Mouse (Mus musculus) heart, embryonic 11.5 days (tissue): ENCODE data around the gene Gm20696. TPM values are rescaled to one million over a fixed set of nuclear protein-coding genes. Genes with fewer than 3 reads are reported as not detected.
A peak's percentile ranks its signal among the peaks of the same experiment; 100 is the strongest.

Experiments
- ATAC-seq: fragments of 200-750 bp; cut with Nextera tagmentation; replicated peaks from 2 replicates; pipeline ENCODE4 v1.8.0; 2017; ENCODE audit warnings: moderate library complexity; ENCODE audit not compliant: insufficient number of reproducible peaks, low FRiP score, low TSS enrichment
- H3K27ac ChIP-seq: fragments of 300-500 bp; sonication (generic); 2 replicates; pipeline ENCODE4 v1.5.1; 2014; ENCODE audit warnings: mild to moderate bottlenecking, low read depth, low read length
- H3K27me3 ChIP-seq: fragments of 300-500 bp; sonication (generic); 2 replicates; pipeline ENCODE4 v1.6.1; 2014; ENCODE audit warnings: mild to moderate bottlenecking, low read length, mixed read lengths; ENCODE audit not compliant: control insufficient read depth, insufficient read depth
- H3K36me3 ChIP-seq: fragments of 300-500 bp; sonication (generic); 2 replicates; pipeline ENCODE4 v1.6.1; 2014; ENCODE audit warnings: mild to moderate bottlenecking, low read length, moderate library complexity, mixed read lengths; ENCODE audit not compliant: control insufficient read depth, insufficient read depth
- H3K4me1 ChIP-seq: fragments of 300-500 bp; sonication (generic); 2 replicates; pipeline ENCODE4 v1.6.1; 2014; ENCODE audit warnings: low read length; ENCODE audit not compliant: control insufficient read depth, insufficient read depth
- H3K4me2 ChIP-seq: fragments of 300-500 bp; sonication (generic); 2 replicates; pipeline ENCODE4 v1.6.1; 2014; ENCODE audit warnings: mild to moderate bottlenecking, moderate library complexity
- H3K4me3 ChIP-seq: fragments of 300-500 bp; sonication (generic); 2 replicates; pipeline ENCODE4 v1.5.1; 2014; ENCODE audit warnings: low read depth, low read length
- H3K9ac ChIP-seq: fragments of 300-500 bp; sonication (generic); 2 replicates; pipeline ENCODE4 v1.6.1; 2014; ENCODE audit warnings: mild to moderate bottlenecking, low read depth, low read length, moderate library complexity
- H3K9me3 ChIP-seq: fragments of 300-500 bp; sonication (generic); replicated peaks from 2 replicates; pipeline ENCODE4 v1.6.1; 2016; ENCODE audit warnings: low read length; ENCODE audit not compliant: control insufficient read depth
- WGBS: fragments of 180-500 bp; shearing (Covaris S2); extraction: QIAGEN DNeasy Blood & Tissue Kit; methylation state at CpG from one replicate; pipeline ENCODE4 v1.1.7; 2014; ENCODE audit not compliant: insufficient replicate concordance; 5-methylcytosine and 5-hydroxymethylcytosine counted together
- polyA plus RNA-seq: library from polyadenylated mRNA; unstranded; fragments of >200 nt; fragmentation: Nextera tagmentation; extraction: Ambion mirVana; gene quantifications from 2 replicates; pipeline ENCODE4 v1.2.1, GENCODE M21; 2014

Gm20696 gene
- polyA plus RNA-seq, 1 experiment from 2014 or later, result 4.0 TPM

DNA sequence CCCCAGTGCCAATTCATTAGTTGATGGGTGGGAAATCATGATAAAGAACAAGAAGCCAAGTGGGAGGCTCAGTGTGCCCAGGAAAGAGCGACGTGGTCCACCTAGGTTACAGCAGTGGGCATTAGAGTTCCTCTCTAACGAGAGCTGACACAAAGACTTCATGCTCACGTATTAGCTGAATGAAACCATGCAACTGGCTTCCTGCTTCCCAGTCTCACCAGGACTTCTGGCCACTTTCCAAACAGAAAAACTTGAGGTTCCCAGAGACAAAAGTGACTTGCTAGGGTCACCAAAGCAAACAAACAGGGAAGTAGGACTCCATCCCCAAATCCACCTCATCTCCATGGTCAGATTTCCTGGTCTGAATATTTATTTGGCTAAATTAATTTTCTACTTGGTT, 288.9 kb downstream of the Gm20696 start:
- no peak for ATAC-seq
- no peaks in the 10 kb centered on the region for H3K36me3 ChIP-seq
- no peaks in the 10 kb centered on the region for H3K9me3 ChIP-seq
- H3K27ac ChIP-seq, result 0 out of 2 replicates have a peak overlapping the region, but pooled peaks have one; percentile 15
- no peak overlapping the region for H3K4me3 ChIP-seq
- no peaks in the 10 kb centered on the region for H3K27me3 ChIP-seq
- H3K4me2 ChIP-seq, result no peak overlapping the region
- no peak overlapping the region for H3K9ac ChIP-seq
- peaks cover 29% of the 10 kb centered on the region for H3K4me1 ChIP-seq
- WGBS, result 58% methylated on average over 4 of the region's 4 CpGs

DNA sequence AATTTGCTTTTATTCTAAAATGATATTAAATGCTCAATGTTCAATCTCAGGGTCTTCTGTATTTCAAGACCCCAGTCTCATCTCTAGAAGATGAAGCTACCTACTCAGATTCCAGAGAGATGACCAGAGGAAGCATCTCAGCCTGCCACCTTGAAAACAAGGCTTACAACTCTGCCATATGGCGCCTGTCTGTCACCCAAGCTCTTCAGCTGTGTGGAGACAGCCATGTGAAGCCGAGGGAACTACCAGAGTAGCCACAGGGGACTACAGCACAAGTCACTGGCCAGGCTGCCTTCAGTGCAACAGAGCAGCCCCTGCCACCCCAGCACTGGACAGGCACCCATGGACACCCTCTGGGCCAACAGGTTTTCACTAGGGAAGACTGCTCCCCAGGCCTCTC, 289.5 kb downstream of the Gm20696 start:
- no peak overlapping the region for H3K9ac ChIP-seq
- 55% methylated on average over 2 of the region's 2 CpGs for WGBS
- H3K4me2 ChIP-seq, result no peak overlapping the region
- H3K27ac ChIP-seq, result 0 out of 2 replicates have a peak overlapping the region, but pooled peaks have one; percentile 15
- no peaks in the 10 kb centered on the region for H3K36me3 ChIP-seq
- H3K9me3 ChIP-seq, result no peaks in the 10 kb centered on the region
- H3K4me3 ChIP-seq, result no peak overlapping the region
- no peak for ATAC-seq
- H3K4me1 ChIP-seq, result peaks cover 29% of the 10 kb centered on the region
- no peaks in the 10 kb centered on the region for H3K27me3 ChIP-seq

DNA sequence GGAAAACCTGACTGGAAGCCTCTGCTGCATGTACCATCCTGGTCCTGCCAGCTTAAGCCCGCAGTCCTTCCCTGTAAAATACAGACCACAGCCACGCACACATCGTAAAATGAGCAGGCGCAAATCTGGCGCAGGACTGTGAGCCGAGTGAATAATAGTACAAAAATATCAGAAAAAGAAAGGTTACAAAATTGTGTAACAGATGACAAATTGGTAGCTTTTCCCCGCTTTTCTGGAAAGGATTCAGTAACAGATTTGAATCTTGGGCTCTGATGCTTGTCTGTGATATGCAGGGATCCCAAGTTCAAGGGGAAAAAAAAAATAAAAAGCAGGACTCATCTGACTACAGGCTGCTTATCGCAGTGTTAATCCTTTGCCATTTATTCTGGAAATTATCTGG, 289.9 kb downstream of the Gm20696 start:
- no peak for ATAC-seq
- Histone ChIP-seq H3K9ac (no peak overlapping the region), H3K27me3 (no peaks in the 10 kb centered on the region), H3K4me3 (no peak overlapping the region), H3K36me3 (no peaks in the 10 kb centered on the region), H3K9me3 (no peaks in the 10 kb centered on the region), H3K4me2 (no peak overlapping the region), H3K27ac (no peak overlapping the region), H3K4me1 (peaks cover 29% of the 10 kb centered on the region)
- WGBS, result 78% methylated on average over 8 of the region's 8 CpGs

DNA sequence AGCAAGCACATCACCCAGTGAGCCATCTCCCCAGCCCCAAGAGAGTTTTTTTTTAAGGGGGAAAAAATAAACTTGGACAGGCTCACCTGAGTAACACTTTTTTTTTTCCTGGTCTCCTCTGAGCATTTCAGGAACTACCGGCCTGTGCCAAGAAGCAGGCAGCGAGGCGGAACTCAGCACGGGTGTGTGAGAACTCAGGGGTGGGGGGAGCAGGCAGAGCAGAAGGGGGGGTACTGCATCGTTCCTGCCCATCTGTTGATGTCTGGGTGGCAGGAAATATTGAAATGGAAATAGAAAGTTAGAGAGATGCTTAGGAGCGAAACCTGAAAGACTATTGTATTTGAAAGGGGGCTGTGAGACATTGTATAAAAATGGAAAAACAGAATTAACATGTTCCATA, 290.7 kb downstream of the Gm20696 start:
- peaks cover 29% of the 10 kb centered on the region for H3K4me1 ChIP-seq

DNA sequence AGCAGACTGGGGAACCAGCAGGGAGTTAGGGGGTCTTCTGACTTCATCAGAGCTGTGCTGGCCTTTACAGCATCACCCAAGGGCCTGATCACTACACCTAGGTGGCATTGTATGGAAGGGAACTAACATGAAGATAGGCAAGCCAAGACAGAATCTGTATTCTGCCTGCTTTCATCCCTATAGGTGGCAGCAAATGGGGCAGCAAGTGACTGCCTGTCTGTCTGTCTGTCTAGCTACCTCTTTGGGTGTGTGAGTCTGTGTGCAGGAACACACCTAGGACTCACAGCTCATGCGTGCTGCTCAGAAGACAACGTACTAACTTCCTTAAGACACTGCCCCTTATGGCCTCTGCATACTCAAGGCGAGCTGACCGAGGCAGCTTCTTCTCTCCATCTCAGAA, 291.2 kb downstream of the Gm20696 start:
- no peak overlapping the region for H3K4me3 ChIP-seq
- H3K36me3 ChIP-seq, result no peaks in the 10 kb centered on the region
- H3K4me2 ChIP-seq, result no peak overlapping the region
- no peak for ATAC-seq
- no peaks in the 10 kb centered on the region for H3K9me3 ChIP-seq
- peaks cover 29% of the 10 kb centered on the region for H3K4me1 ChIP-seq
- no peak overlapping the region for H3K9ac ChIP-seq
- no peaks in the 10 kb centered on the region for H3K27me3 ChIP-seq
- no peak overlapping the region for H3K27ac ChIP-seq
- 72% methylated on average over 4 of the region's 4 CpGs for WGBS

More for the DNA sequence above, 290.7 kb downstream of the Gm20696 start:
- Histone ChIP-seq H3K4me2 (no peak overlapping the region), H3K36me3 (no peaks in the 10 kb centered on the region), H3K4me3 (no peak overlapping the region), H3K27ac (no peak overlapping the region), H3K9ac (no peak overlapping the region), H3K27me3 (no peaks in the 10 kb centered on the region), H3K9me3 (no peaks in the 10 kb centered on the region)
- 70% methylated on average over 6 of the region's 6 CpGs for WGBS
- no peak for ATAC-seq

DNA sequence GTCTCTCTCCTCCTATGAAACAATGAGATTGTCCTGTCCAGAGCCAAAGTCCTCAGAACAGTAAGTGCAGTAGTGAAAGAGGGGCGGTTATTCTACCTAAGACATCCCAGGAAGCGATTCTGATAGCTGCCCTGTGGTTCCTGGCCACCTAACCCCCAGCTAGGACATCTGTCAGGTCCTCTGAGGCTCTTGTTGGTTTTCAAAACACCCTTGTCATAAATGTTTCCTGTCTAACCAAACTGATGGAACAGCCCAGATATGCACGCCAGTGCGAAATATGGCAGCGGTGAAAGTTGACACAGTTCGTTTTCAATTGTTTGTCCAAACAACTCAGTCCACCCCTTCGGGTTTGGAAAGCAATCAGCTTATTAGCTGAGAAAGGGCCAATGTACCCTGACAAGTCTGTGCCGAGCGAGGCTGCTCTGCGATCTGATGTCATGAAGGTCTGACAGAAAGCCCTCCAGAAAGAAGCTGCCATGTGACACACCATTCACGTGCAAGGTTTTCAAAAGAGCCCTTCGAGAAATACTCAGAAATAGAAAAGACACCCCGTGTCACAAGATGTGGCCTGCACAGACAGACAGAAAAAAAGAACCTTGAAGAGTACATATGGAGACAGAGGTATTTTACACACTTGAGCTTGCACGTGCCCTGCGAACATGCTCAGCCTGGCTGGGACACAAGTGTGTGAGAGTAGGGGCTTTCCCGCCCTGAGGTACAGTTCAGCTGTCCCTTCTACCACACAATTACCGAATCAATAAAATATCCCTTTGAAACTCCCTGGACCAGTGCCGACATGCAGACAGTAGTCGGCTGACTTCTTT, 291.9 kb downstream of the Gm20696 start:
- Histone ChIP-seq H3K9me3 (no peaks in the 10 kb centered on the region), H3K9ac (no peak overlapping the region), H3K36me3 (no peaks in the 10 kb centered on the region), H3K4me2 (no peak overlapping the region), H3K27me3 (no peaks in the 10 kb centered on the region), H3K27ac (no peak overlapping the region), H3K4me1 (peaks cover 29% of the 10 kb centered on the region), H3K4me3 (no peak overlapping the region)
- ATAC-seq, result no peak
- 71% methylated on average over 19 of the region's 19 CpGs for WGBS

DNA sequence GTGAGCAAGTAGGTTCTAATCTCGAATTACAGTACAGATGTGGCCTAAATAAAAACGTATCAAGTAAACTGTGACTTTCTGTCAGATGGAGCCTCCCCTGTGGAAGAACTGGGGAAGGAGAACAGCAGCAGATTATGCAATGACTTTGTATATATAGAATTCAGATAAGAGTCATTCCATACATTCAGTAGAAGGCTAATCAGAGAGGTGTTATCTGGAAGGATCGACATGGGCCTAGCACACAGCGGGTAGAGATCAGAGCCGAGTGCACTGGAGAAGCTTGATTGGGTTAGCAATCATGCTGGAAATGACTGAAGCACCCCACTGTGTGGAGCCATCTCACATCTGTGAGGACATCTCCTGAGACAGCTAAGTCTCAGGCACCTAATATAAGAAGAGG, 294.2 kb downstream of the Gm20696 start:
- Histone ChIP-seq H3K4me1 (peaks cover 31% of the 10 kb centered on the region), H3K9ac (no peak overlapping the region), H3K4me2 (no peak overlapping the region), H3K27me3 (no peaks in the 10 kb centered on the region), H3K36me3 (no peaks in the 10 kb centered on the region), H3K27ac (no peak overlapping the region), H3K4me3 (no peak overlapping the region), H3K9me3 (no peaks in the 10 kb centered on the region)
- WGBS, result 47% methylated on average over 5 of the region's 5 CpGs
- no peak for ATAC-seq

DNA sequence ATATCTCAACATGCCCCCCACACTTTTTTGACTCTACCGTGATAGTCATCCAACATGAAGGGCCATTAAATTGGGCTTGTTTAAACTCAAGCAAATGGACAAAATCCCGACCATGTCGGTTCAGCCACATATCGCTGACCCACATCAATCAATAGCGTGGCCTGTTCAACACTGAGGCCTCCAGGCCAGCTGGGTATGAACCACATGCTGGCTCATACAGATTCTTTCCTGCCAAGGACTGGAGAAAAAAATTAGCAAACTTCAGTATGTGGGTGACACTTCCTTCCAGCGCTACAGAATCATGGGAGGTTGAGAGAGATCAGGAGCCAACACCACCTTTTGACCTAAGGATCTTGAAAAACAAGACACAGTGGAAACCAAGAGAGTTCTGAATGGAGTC, 294.6 kb downstream of the Gm20696 start:
- Histone ChIP-seq H3K36me3 (no peaks in the 10 kb centered on the region), H3K4me1 (peaks cover 27% of the 10 kb centered on the region), H3K4me2 (no peak overlapping the region), H3K4me3 (no peak overlapping the region), H3K9me3 (no peaks in the 10 kb centered on the region), H3K27ac (no peak overlapping the region), H3K27me3 (no peaks in the 10 kb centered on the region), H3K9ac (no peak overlapping the region)
- ATAC-seq, result no peak
- whole genome bisulfite sequencing, result 84% methylated on average over 6 of the region's 6 CpGs

DNA sequence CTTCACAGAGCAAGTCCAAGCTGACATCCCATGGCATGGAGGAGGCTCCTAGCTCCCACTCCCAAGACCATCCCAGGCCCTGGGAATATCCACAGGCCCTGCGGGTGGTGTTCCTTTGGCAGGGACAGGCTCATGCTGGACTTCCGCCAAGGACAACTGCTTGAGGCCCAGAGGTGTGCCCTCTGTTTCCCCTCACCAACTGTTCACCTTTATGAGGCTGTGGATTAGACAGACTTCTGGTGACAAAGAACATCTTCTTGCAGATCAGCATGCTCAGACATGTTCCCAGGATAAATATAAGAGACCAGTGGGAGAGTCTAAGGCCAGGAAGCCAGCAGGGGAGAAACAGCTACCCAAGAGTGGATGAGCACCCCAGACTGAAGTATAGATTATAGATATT, 296.7 kb downstream of the Gm20696 start:
- no peaks in the 10 kb centered on the region for H3K9me3 ChIP-seq
- 72% methylated on average over 2 of the region's 2 CpGs for WGBS

More for the DNA sequence above, 296.7 kb downstream of the Gm20696 start:
- H3K4me1 ChIP-seq, result peaks cover 12% of the 10 kb centered on the region
- H3K4me3 ChIP-seq, result no peak overlapping the region
- no peak overlapping the region for H3K4me2 ChIP-seq
- no peak overlapping the region for H3K27ac ChIP-seq
- no peak overlapping the region for H3K9ac ChIP-seq
- no peaks in the 10 kb centered on the region for H3K36me3 ChIP-seq
- H3K27me3 ChIP-seq, result no peaks in the 10 kb centered on the region
- no peak for ATAC-seq
